Mouse (Mus musculus) lung, adult 18-20 months (tissue): Measurements from ENCODE around the gene Pdzd8.
A peak's percentile ranks its signal among the peaks of the same experiment; 100 is the strongest.

ENCODE experiments used
- DNase-seq, 2 experiments: peaks; one replicate each; pipeline ENCODE4 v3.0.0; 2022; ENCODE audit warnings: mixed read lengths in 2 of 2

Pdzd8 gene

DNA sequence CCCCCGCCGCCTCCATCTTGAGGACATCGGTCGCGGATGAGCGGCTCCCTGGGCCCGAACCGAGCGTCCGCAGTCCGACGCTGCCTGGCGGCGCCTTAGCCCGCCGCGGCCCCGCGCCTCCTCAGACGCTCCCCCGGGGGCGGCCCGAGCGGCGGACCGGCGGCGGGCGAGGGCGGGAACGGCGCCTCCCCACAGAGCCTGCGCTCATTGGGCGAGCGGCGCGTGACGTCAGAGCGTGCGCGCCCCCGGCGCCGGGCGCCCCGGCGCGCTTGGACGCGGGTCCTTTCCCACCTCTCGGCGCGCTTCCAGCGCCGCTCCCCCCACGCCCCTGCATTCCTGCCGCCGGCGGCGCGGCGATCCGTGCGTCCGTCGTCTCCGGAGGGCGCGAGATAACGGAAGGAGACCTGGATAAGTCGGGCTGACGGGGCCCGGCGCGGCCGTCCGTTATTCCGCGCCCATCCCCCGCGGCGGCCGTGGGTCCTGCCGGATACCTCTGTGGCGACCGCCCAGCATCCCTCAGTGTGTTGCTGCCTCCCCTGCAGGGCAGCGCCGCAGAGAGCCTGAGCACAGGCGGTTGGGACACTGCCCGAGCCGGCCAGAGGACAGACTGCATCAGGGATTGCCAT, at the start of gene Pdzd8:
Gene Pdzd8 (minus strand): TSS at position 123 of the 626 bp plus-strand sequence.
- peak; percentile 88 to 89 for DNase-seq

DNA sequence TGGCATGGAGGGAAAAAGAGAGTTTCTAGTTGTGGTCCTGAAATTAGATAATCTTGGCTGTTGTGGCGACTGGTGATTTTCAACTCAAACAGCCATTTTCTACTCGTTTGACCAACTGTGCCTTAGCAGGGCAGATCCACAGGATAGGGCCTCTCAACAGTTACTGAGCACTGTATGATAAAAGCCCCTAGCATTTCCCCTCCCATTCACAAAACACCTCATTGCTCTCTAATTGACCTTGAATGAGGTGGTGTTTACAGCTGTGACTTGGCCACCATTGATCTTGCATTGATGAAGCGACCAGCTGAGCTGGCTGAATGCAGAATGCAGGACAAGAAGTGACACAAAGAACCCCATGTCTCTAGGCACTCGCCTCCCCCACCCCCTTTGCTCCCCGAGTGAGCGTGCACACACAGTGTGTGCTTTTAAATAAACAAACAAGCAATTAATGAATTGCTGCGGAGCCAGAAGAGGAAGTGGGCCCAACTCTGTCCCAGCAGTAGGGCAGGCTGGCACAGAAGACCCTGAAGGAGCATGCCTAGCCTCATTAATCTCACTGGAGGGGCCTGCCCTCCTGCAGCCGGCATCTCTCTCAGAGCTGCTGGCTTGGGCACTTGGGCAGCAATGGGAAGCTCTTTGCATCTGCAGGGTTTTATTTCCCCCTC, 48.3 kb upstream of the Pdzd8 start:
- DNase-seq = no peak

DNA sequence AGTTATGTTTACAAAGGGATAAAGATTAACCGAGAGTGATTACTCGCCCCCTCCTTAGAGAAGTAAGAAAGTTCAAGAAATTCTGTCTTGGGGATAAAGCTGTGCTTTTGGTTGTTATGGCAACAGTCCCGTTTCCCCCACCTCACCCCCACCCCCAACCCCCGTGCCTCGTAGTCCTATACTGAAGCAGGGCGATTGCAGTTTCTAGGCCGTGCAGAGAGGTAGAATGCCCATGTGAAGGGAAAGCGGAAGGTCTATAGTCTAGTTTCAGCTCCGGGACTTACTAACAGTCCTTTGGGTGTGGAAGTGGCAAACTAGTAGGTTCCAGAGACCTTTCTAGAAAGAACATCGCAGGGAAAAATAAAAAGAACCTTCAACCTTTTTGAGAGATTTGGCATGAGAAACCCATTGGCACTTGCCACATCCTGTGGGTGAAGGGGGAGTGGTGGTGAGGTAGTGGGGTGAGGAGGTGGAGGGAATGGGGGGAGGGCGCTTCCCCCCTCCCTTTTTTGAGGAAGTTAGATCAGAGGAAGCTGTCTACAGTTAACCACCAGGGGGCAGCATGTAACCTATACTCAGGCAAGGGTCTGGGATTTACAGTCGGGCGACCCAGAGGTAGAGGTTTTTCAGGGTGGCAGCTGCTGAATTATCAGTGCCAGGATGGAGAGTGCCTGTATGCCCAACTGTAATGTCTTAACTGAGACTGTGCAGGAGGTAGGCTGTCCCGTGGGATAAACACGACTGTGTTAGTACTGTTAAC, 43.4 kb upstream of the Pdzd8 start:
- DNase-seq = peak; percentile 43 to 61

DNA sequence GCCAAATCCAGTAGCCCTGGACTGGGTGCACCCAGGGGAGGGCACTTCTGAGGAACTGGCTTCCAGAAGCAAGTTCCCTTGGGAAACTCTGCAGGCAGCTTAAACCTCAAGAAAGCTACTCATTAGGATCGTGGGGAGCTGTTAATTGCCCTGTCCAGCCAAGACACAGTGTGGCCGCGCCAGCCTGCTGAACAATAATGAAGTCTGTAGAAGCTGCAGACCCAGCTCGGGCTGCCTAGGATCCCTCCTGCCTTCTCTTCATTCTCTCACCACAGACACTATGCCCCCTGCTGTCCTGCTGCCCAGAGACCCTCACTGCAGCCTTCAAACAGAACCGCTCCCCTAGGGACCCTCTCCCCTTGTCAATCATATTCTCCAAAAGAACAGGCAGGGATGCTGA, 42.8 kb upstream of the Pdzd8 start:
- DNase-seq = no peak

DNA sequence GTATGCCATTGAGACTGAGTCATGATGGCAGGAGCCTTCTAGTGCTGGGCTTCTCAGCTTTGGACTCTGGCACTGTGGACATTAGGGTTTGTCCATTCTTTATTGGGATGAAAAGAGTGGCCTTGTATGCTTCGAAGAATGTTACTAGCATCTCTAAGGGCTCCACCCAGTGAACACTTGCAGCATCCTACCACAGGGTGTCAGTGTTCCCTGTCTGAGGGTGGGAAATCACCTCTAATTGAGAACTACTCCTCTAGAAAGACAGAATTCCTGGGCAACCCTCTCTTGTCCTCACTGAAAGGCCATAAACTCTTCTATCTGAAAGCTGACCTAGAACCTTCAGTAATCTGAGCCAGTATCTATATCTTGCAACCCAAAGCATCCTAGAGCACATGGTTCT, 41.6 kb upstream of the Pdzd8 start:
- no peak for DNase-seq

DNA sequence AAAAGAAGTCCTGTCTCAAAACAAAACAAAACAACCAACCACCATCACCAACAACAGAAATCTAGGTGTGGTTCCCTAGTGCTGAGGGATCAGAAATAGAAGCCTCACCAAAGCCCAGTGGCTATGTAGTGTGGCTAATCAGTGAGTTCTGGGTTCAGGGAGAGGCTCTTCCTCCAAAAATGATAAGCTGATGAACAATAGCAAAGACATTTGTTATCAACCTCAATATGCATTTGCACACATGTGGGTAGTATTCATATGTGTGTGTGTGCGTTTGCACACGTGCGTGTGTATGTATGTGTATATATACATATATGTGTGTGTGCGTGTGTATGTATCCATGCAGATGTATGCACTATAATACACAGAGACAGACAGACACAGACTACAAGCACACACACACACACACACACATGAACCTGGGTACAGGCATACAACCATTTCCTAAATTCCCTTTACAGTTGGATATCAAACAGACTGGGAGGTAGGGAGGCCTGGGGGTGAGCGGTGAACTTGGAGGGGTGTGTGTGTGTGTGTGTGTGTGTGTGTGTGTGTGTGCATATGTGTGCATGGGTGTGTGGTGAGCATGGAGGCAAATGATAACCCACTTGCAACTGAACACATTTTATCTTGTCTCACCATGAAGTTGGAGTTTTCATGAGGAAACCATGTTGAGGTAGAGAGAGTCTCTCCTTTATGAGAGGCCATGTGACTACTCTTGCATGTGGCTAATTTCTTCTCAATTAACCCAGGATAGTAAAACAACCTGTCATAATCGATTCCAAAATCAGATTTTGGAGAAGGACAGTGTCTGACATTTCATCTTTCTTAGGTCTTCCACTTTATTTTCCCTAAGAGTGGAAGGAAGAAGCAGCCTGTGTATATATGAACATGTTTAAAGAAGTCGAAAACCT, 39.3 kb upstream of the Pdzd8 start:
- DNase-seq = no peak

DNA sequence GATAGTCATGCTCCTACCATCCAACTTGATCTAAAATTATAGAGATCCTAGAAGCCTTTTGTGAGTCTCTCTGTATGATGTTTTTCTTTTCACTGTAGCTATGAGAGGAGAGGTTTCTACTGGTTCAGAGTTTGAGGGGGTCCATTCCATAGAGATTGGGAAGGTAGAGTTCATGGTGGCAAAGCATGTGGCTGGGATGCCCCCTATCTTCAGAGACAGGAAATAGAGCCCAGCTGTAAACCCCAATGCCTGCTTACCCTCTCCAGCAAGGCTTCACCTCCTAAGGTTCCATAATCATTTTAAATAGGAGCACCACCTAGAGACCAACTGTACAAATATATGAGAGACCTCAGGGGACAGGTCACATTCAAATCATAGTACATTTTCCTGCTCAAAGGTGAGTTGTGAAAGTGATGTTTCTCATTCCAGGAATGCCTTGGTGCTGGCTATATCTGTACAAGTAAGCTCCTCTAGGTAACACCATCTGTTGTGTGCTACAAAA, 36.9 kb upstream of the Pdzd8 start:
- no peak for DNase-seq

DNA sequence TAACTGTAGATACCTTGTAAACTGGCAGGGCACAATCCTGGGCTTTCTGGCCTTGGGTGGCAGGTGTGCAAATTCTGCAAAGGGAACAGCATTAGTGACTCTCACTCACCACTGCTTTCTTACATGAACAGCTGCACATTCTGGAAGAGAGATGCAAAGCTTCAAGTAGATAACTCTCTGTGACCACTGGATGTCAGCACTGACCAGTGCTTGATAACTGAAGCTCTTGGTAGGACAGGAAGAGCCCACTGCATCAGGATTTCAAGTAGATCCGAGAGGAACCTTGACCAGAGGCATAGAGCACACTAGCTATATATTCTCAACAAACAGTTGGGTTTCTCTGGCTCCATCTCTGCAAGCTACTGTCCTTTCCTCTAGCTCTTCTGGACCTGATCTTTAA, 34.4 kb upstream of the Pdzd8 start:
- DNase-seq = no peak

DNA sequence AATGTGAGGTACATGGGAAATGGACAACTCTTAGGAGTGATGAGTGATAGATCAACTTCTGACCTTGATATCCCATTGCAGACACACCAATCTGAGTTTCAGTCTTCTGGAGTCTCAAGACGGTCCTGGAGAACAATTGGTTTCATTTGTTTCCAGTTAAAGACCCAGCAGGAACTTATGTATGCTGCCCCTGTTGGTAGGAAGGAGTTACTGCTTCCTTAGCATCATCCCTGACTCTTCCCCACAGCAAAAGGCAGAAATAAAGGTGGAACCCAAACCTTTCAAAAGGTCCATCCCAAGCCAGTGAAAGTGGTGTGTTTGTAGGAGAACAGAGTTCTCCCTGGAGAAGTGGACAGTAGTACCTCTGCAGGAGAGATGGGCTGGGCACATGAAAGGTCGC, 30.9 kb upstream of the Pdzd8 start:
- DNase-seq = no peak

DNA sequence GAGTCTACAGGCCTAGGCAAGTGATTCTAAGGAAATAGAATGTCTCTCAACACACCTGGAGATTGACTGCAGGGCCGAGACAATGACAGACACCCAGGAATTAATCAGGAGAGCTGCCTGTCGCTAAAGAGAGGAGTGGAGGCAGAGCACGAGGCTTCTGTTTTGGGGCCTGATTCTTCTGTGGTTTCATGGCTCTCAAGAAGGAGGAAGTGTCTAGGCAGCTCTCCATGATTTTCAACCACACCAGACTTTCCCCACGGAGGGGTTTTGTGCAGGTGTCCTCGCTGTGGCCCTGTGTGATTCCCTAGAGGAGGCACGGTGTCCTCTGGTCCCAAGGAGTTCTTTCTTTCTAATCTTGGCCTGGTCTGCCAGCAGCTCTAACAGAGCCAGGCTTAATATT, 29.4 kb upstream of the Pdzd8 start:
- no peak for DNase-seq

DNA sequence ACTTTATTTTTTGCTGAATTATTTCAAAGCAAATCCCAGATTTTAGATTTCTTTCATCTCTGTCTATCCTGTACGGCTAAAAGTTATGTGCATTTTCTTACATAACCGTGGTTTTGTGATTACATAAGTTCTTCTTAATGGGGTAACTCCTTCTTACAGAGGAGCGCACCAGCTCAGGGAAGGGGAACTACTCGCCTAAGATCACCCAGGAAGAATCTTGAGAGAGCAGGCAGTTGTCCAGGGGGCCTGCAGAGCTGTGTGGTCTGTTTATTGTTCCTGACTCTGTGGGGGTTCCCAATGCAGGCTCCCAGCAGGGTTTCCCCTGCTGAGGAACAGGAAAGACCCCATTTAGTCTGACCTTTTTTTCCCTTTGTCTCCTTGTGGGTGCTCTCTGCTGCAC, 27.3 kb upstream of the Pdzd8 start:
- no peak for DNase-seq

DNA sequence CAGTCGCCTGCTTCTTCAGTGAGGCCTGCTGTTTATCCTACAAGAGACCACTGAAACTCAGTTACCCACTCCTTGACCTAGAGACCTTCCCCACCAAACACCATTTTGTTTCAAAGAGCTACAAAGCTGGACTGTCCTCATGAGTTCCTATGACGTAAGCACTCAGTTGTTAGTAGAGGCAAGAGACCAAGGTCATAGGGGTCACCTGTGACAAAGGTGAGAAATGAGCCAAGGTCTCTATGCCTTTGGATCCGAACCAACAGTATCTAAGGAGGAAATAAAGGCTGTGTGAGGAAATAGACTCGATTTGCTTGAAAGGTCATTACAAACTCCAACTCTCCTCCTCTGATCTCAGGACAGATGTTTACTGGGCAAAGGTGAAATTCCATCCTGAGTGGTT, 25.4 kb upstream of the Pdzd8 start:
- no peak for DNase-seq

DNA sequence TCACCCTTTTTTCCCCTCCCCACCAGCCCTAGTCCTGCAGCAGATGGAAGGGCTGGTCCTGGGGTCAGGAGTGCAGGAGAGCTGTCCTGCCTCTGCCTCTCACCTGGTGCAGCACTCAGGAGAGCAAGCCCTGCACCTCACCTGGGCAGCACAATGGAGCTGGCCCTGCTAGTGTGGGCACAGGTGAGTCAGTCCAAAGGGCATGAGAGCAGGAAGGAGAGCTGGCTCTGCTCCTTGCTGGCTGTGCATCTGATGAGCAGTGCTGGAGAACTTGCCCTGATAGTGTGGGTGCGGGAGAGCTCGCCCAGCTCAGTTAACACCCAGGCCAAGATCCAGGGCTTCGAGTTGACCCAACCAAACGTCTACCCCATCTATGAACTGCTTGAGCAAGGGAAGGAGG, 22.3 kb upstream of the Pdzd8 start:
- DNase-seq = no peak

DNA sequence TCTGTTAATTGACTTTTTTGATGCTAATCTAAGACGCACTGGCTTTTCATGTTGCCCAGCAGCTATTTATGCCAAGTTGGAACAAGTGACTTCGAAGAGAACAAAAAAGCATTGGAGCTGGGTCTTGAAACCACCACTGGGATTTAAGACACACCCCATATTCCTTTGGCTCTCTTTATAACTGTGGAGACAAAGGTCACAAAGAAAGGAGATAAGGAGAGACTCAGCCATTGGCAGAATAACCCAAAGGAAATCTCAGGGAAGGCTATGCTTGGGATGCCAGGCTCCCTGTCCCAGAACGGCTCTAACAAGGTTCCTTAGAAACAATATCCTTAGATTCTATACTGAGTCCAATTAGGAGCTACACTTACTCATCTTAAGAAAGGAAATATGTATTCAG, 21.1 kb upstream of the Pdzd8 start:
- no peak for DNase-seq

DNA sequence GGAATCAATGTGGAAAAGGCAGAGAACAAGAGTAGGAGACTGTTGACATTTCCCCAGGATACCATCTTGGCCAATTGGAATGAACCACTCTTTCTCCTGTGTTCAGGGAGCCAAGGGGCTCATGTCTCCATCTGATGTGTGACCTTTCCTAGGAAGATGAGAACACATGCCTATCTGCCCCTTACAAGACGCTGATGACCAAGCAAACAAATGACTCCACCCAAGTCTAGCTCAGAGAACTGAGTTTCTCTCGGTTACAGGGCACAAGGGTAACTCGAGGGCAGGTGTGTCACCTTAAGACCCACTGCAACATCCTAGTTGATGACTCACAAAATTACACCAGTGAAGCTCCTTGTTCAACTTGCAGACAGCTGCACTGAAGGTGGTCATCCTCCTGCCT, 18.1 kb upstream of the Pdzd8 start:
- no peak for DNase-seq

DNA sequence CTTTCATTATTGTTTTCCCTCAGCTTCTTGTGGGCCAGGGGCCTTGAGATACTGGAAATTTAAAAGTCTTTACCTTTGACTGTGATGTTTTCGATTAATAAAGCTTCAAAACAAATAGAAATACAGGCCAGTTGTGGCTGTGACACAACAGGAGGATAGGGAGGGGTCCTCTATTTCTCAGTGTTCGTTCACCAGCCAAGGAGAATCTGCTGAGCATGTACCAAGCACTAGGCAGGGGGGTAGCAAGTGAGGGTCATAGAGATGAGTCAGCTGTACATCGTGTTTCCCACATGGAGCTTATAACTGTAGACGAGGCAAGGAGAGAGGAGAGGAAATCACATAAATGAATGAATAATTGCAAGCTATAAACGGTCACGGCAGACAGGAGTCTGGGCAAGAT, 17.1 kb upstream of the Pdzd8 start:
- DNase-seq = no peak

DNA sequence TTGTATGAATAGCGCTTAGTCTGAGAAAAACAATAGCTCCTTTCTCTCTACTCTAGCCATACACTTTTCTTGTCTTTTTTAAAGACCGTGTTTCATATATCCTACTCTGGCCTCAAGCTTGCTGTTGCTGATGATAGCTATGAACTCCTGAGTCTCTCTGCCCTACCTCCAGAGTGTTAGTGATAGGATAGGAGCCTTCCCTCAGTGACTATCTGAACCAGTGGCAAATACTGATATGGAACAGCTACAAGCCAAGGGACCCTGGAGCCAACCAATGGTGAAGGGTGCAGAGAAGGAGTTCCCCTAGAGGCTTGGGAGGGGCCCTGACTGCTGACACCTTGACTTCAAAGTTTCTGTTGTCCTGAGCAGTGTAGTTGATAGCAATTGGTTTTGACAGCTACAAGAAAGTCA, 14.9 kb upstream of the Pdzd8 start:
- no peak for DNase-seq

DNA sequence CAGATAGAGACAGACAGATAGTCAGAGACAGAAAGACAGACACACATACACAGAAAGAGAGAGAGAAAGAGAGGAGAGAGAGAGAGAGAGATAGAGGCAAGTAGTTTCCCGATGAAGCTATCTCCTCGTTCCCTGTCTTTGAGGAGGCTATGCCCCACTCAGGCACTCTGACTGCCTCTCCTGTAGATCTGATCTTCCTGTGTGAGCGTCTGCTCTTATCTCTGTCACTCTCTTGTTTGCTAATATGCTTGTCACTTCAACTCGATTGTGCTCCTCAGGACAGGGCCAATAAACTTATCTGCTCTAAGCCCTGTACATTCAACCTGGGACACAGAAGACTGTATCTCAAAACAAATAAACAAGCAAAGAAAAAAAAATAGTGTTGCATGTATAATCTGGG, 13.6 kb upstream of the Pdzd8 start:
- DNase-seq = no peak

DNA sequence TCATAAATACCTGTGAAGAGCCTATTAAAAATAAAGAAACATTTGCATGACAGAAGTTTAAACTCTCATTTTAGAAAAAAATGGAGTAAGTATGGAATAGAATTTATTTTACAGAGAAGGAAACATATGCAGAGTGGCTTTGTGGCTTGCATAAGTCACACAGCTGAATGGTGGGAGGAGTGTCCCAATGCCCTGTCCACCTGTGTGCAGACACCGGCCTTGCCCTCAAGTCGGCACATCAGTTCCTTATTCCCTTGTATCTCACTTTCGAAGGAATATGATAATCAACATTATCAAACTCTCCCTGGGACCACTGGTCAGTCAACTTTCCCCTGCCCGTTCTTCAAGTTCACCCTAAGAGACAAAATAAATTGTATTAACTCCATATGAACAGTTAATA, 12.3 kb upstream of the Pdzd8 start:
- no peak for DNase-seq

DNA sequence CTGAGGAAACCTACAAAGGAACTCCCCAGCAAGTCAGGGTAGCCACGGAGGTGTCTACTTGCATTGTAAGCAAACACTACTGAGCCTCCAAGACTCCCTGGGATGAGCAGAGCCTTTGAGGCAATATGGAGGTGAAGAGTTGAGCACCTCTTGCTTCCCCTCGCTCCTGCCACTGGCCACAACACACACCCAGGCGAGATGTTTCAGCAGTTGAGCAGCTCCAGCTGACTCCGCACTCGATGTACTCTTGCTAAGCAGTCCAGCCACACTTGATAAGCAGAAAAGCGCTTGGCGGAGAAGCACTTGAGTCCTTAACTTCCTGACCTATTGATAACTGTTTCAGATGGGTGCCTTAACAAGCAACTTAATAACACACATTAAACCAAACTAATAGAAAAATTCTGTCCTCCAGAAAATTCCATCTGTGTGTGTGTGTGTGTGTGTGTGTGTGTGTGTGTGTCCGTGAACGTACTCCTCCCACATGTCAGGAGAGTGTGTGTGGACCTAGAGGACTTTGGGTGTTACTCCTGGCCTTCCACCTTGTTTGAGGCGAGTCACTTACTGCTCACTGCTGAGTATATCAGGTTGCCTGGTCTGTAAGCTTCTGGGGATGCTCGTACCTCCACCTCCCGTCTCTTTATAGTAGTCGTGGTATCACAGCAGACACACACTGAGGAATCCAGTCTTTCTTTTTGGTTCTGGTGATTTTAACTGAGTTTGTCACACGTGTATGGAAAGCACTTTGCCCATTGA, 11.4 kb upstream of the Pdzd8 start:
- no peak for DNase-seq

DNA sequence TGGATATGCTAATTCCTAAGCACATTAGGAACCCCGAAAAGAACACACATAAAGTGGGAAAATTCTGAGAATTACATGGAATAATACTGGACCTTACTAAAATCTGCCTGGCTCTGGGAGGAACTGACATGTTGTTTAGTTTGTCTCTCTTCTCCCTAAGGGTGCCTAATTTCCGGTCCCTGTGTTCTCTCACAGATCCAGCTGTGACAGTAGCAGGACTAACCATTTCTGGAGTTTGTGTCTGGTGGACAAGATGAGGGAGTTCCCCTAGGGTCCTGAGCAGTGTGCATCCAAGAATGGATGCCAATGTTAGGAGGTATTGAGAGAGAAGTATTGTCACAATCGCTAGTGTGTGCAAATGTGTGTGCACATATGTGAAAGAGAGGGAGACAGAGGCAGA, 10.8 kb upstream of the Pdzd8 start:
- DNase-seq = no peak

DNA sequence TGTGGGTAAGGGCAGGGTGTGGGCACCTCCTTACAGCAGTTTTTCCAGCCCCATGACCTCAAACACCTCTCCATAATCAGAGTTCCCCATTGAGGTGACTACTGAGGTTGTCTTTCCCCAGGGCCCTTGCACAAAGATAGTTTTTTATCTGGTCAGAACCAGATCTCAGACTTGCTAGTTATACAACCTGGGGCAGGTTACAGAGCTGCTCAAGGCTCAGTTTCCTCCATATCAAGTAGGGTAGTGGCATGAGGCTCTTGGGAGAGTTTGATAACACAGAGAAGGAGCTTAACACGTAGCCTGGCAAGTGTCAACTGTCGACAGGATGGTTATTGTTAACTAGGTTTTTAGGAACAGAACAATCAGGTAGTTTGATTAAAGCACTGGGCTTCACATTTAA, 9.3 kb upstream of the Pdzd8 start:
- DNase-seq = no peak
